Mouse (Mus musculus) bone marrow, adult 2 months (tissue): ENCODE measurements around the gene March4. TPM values are rescaled to one million over a fixed set of nuclear protein-coding genes. Genes with fewer than 3 reads are reported as not detected.

Experiments
- H3K27ac ChIP-seq: fragments of 200-500 bp; 2 replicates; pipeline ENCODE4 v1.5.1; 2012; ENCODE audit warnings: low read depth, mild to moderate bottlenecking, control low read depth, inconsistent platforms, low read length; ENCODE audit not compliant: control insufficient read depth, poor library complexity, insufficient read depth
- H3K4me1 ChIP-seq: fragments of 200-500 bp; 2 replicates; pipeline ENCODE4 v1.6.1; 2011; ENCODE audit warnings: low read length; ENCODE audit not compliant: control insufficient read depth, insufficient read depth
- H3K4me3 ChIP-seq: fragments of 200-500 bp; replicated peaks from 2 replicates; pipeline ENCODE3; 2011; ENCODE audit warnings: mild to moderate bottlenecking, low read depth, low read length, control low read depth; ENCODE audit not compliant: control insufficient read depth
- CTCF ChIP-seq: fragments of 200-500 bp; IDR thresholded peaks from 2 replicates; pipeline ENCODE4 v1.5.1; 2011; ENCODE audit warnings: low read length, control low read depth; ENCODE audit not compliant: control insufficient read depth, insufficient read depth
- POLR2A ChIP-seq: fragments of 200-500 bp; IDR thresholded peaks from 2 replicates; pipeline ENCODE4 v1.6.1; 2011; ENCODE audit warnings: low read depth, mild to moderate bottlenecking, control low read depth, low read length, borderline replicate concordance; ENCODE audit not compliant: control insufficient read depth
- WGBS: fragments of 180-500 bp; shearing (Covaris S2); methylation state at CpG from one replicate; pipeline ENCODE4 v1.1.7; 2018; 5-methylcytosine and 5-hydroxymethylcytosine counted together
- polyA plus RNA-seq: library from polyadenylated mRNA; stranded (reverse); fragments of >200 nt; gene quantifications from 2 replicates; pipeline ENCODE4 v1.2.4, GENCODE M21; 2011; ENCODE audit warnings: low replicate concordance; ENCODE audit not compliant: missing spikeins, insufficient read depth, insufficient read length

Gene March4
- polyA plus RNA-seq, 1 experiment: not detected

DNA sequence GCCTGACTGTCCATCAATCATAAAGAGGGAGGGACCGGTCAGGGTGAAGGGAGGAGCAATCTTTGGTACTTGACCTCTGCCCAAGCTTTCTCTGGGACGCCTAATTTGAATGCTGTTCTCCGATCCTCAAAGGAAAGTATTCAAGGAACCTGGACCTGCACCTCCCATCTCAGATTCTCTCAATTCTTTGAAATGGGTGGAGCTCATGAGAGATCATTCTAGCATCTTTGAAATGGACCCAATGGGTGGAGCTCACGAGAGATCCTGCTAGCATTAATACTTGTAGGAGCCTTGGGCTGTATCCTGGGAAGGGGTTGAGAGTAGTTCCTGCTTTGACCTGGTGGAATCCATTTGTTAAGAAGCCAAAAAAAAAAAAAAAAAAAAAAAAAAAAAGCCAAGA, 110.3 kb downstream of the March4 start:
- Histone ChIP-seq H3K4me1 (peaks cover 6% of the 10 kb centered on the region), H3K4me3 (no peak overlapping the region), H3K27ac (no peak overlapping the region)
- WGBS: 80% methylated on average over 4 of the region's 4 CpGs
- TF ChIP-seq CTCF (no peak), POLR2A (no peak)

DNA sequence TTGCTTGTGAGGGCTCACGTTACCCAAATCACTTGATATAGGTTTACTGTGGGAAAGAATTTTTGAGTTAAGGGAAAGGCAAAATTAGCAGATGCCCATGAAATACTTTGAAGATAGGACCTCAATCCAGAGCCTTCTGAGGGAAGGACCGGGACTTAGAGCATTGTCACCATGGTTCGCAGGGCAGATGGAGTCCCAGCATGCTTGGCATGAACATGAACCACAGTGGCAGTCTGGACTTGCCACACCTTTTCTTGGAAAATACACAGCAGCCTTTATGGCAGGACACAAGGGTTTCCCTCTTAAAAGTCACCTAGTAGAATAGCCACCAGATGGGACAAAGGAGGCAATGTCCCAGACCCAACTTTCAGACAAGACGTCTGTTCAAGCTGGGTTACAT, 114.6 kb downstream of the March4 start:
- 83% methylated on average over 4 of the region's 4 CpGs for WGBS
- no peaks in the 10 kb centered on the region; the same call in 1 of the 2 replicates for H3K4me1 ChIP-seq
- H3K4me3 ChIP-seq: no peak overlapping the region
- no peak overlapping the region for H3K27ac ChIP-seq
- TF ChIP-seq POLR2A (no peak), CTCF (no peak)

DNA sequence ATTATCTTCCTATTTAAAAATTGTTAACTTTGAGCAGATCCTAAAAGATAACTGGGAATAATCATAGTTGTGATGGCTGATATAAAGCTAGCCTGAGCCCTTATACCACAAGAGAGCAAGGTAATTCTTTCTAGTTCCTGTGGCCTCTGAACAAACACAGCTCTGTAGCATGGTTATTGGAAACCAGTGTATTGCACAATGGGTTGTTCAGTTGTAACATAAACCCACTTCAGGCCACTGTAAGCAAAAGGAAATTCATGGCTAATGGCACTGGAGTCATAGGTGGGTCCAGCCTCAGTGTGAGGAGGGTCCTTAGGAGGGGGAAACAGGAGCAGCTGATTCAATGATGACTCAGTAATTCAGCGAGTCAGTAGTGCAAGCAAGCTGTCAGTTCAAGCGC, 116.5 kb downstream of the March4 start:
- 57% methylated on average over 2 of the region's 2 CpGs for WGBS
- no peaks in the 10 kb centered on the region; the same call in 1 of the 2 replicates for H3K4me1 ChIP-seq
- H3K4me3 ChIP-seq: no peak overlapping the region
- no peak overlapping the region for H3K27ac ChIP-seq
- TF ChIP-seq POLR2A (no peak), CTCF (no peak)

DNA sequence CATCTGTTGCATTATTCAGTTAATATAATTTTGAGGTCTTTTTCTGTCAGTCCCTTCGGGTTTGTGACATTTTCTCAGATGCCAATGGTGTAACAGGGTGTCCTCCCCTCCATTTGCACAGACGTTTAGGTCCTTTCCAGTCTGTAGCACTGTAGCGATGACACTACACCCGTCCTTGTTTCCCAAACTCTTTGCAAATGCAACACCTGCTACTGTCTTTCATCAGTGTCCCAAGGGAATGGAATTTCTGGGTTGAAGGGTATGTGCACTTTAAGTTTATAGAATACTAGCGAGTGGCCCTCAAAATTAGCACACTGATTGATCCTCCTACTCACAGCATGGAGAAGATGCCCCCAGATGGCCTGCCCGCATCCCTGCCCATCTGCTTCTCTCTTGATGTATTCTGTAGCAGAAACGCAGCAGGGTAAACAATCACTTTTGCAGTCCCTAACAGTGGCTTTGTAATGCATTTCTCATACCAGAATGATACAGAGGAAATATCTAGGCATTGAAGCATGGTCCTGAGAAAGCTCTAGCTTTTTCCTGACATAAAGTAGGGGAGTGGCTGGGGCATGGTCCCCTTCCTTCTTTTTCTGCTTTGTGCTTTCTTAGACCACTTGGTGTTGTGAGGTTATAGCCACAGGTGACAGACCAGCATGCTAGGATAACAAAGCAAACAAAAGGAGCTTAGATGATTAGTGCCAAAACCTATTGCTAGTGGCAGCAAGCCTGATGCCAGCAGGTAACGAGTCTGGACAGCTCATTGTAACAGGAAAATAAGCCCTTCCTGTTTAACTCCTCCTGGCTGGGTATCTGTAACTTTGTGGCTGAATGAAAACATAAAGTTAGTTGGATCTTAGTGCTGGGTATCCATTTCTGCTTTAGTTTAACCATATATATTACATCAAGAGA, 117.7 kb downstream of the March4 start:
- no peak for TF ChIP-seq POLR2A
- no peak for TF ChIP-seq CTCF
- 67% methylated on average over 8 of the region's 8 CpGs for WGBS
- H3K4me3 ChIP-seq: no peak overlapping the region
- no peaks in the 10 kb centered on the region; the same call in 1 of the 2 replicates for H3K4me1 ChIP-seq
- H3K27ac ChIP-seq: no peak overlapping the region

- Histone ChIP-seq H3K4me3 (no peak overlapping the region), H3K4me1 (no peaks in the 10 kb centered on the region), H3K27ac (no peak overlapping the region)
- 75% methylated on average over 8 of the region's 8 CpGs for WGBS
- TF ChIP-seq POLR2A: no peak
- TF ChIP-seq CTCF: no peak
Observed at GRCm38 (mm10) chr1:72414561-72415253, 122.0 kb downstream of the March4 start.

GRCm38 (mm10) chr1:72414133-72414532, 122.6 kb downstream of the March4 start:
- 88% methylated on average over 8 of the region's 8 CpGs for WGBS
- Histone ChIP-seq H3K4me1 (no peaks in the 10 kb centered on the region), H3K4me3 (no peak overlapping the region), H3K27ac (no peak overlapping the region)
- TF ChIP-seq POLR2A (no peak), CTCF (no peak)

DNA sequence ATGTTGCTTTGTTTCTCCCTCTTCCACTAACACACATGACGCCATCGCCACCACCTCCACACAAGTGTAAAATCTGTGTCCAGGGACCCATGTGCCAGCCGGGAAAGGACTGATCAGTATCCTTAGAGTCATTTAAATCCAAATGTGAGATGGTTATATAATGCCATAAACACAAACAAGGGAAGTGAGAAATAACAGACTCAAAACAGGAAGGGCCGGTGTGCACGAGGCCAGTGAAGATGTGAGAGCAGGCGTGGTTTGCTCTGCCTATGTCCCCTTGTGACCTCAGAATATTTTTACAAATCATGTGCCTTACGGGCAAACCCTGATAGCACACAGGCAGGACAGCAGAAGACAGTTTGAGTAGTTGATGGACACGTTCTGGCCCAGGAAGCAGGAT, 123.5 kb downstream of the March4 start:
- TF ChIP-seq CTCF (no peak), POLR2A (no peak)
- Histone ChIP-seq H3K4me1 (no peaks in the 10 kb centered on the region), H3K4me3 (no peak overlapping the region), H3K27ac (no peak overlapping the region)
- WGBS: 65% methylated on average over 8 of the region's 8 CpGs

DNA sequence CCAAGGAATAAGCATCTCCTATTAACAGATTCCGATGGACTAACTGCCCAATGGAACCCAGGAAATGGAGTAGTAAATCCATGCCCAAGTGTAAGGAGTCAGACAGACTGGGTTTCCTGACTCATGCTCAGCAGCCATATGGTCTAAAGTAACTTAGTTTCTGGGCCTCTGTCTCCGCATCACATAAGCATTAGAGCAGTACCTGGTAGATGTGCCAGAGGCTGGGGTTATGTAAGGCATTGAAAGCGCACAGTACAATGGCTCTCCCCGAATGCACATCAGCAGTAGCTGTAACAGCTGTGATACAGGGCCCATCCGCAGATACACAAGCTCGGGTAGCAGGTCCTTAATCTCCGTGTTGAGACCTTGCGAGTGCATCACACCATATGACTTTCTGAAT, 125.6 kb downstream of the March4 start:
- H3K4me1 ChIP-seq: no peaks in the 10 kb centered on the region
- 87% methylated on average over 8 of the region's 8 CpGs for WGBS
- TF ChIP-seq POLR2A (no peak), CTCF (no peak)

GRCm38 (mm10) chr1:72409936-72410335, 126.8 kb downstream of the March4 start:
- TF ChIP-seq CTCF: no peak
- no peak for TF ChIP-seq POLR2A
- no peak overlapping the region for H3K27ac ChIP-seq
- H3K4me1 ChIP-seq: no peaks in the 10 kb centered on the region
- no peak overlapping the region for H3K4me3 ChIP-seq
- WGBS: 75% methylated on average over 5 of the region's 5 CpGs

More for the DNA sequence above, 125.6 kb downstream of the March4 start:
- H3K4me3 ChIP-seq: no peak overlapping the region
- H3K27ac ChIP-seq: no peak overlapping the region
